Mouse (Mus musculus) urinary bladder, postnatal 10 days (tissue): ENCODE data around the gene Ahnak.
"Not testable (repeated sequence)": the region's sequence is repeated elsewhere in the genome, so short reads cannot be mapped to it uniquely, and the experiment has no call there.

Experiments used
- DNase-seq: peaks from one replicate; pipeline ENCODE4 v3.0.0; 2022; ENCODE audit warnings: low spot score

Gene Ahnak

GRCm38 (mm10) chr19:9041074-9041473, 52.0 kb downstream of the Ahnak start:
- DNase-seq = no peak

- DNase-seq = no peak
Measured at GRCm38 (mm10) chr19:9043123-9043522, 54.0 kb downstream of the Ahnak start.

- no peak for DNase-seq
Measured at GRCm38 (mm10) chr19:9044291-9044690, 55.2 kb downstream of the Ahnak start.

- DNase-seq = no peak
Measured at GRCm38 (mm10) chr19:9047207-9047945, 58.3 kb downstream of the Ahnak start.

GRCm38 (mm10) chr19:9047946-9048387, 58.9 kb downstream of the Ahnak start:
- no peak for DNase-seq

- no peak for DNase-seq
Measured at GRCm38 (mm10) chr19:9048981-9049687, 60.0 kb downstream of the Ahnak start.

- no peak for DNase-seq
Measured at GRCm38 (mm10) chr19:9050294-9051229, 61.5 kb downstream of the Ahnak start.

- DNase-seq = not testable (repeated sequence)
Measured at GRCm38 (mm10) chr19:9051985-9052384, 62.9 kb downstream of the Ahnak start.

GRCm38 (mm10) chr19:9052803-9053431, 63.8 kb downstream of the Ahnak start:
- DNase-seq = no peak

GRCm38 (mm10) chr19:9055153-9055552, 66.1 kb downstream of the Ahnak start:
- DNase-seq = no peak

GRCm38 (mm10) chr19:9055703-9056355, 66.7 kb downstream of the Ahnak start:
- DNase-seq = no peak

GRCm38 (mm10) chr19:9057679-9058078, 68.6 kb downstream of the Ahnak start:
- DNase-seq = no peak

GRCm38 (mm10) chr19:9058331-9058884, 69.3 kb downstream of the Ahnak start:
- no peak for DNase-seq

GRCm38 (mm10) chr19:9058944-9059343, 69.9 kb downstream of the Ahnak start:
- DNase-seq = no peak

GRCm38 (mm10) chr19:9059391-9059790, 70.3 kb downstream of the Ahnak start:
- no peak for DNase-seq

GRCm38 (mm10) chr19:9060103-9060502, 71.0 kb downstream of the Ahnak start:
- DNase-seq = no peak

GRCm38 (mm10) chr19:9061221-9061893, 72.3 kb downstream of the Ahnak start:
- no peak for DNase-seq

- no peak for DNase-seq
Measured at GRCm38 (mm10) chr19:9062822-9063221, 73.7 kb downstream of the Ahnak start.

GRCm38 (mm10) chr19:9063831-9064230, 74.7 kb downstream of the Ahnak start:
- no peak for DNase-seq
